Mouse (Mus musculus) erythroblast, embryonic 14.5 days (primary cell): ENCODE results near the gene Nlrp9a. TPM values are rescaled to one million over a fixed set of nuclear protein-coding genes. Genes with fewer than 3 reads are reported as not detected.
"Not testable (repeated sequence)": the region's sequence is repeated elsewhere in the genome, so short reads cannot be mapped to it uniquely, and the experiment has no call there.

Source experiments
- H3K27me3 ChIP-seq: 2 replicates; pipeline ENCODE4 v1.6.1; 2012; ENCODE audit warnings: inconsistent platforms; ENCODE audit not compliant: control insufficient read depth
- H3K36me3 ChIP-seq: 2 replicates; pipeline ENCODE4 v1.6.1; 2012; ENCODE audit warnings: mild to moderate bottlenecking, inconsistent platforms; ENCODE audit not compliant: control insufficient read depth
- H3K4me1 ChIP-seq: 2 replicates; pipeline ENCODE4 v1.6.1; 2012; ENCODE audit warnings: inconsistent platforms; ENCODE audit not compliant: control insufficient read depth
- H3K4me3 ChIP-seq: replicated peaks from 2 replicates; pipeline ENCODE3; 2012; ENCODE audit warnings: moderate library complexity, mild to moderate bottlenecking, inconsistent platforms
- H3K9me3 ChIP-seq: 2 replicates; pipeline ENCODE4 v1.6.1; 2012; ENCODE audit warnings: low read length, inconsistent platforms, mixed read lengths; ENCODE audit not compliant: control insufficient read depth
- GATA1 ChIP-seq: IDR thresholded peaks from 2 replicates; pipeline ENCODE4 v1.6.1; 2012; ENCODE audit warnings: low read length, inconsistent platforms, mixed read lengths
- TAL1 ChIP-seq: IDR thresholded peaks from 3 replicates; pipeline ENCODE4 v1.6.1; 2012; ENCODE audit warnings: low read length, inconsistent platforms, mixed read lengths
- polyA plus RNA-seq: library from polyadenylated mRNA; stranded (reverse); fragments of >175 nt; gene quantifications from 2 replicates; pipeline ENCODE4 v1.2.3, GENCODE M21; 2012

The Nlrp9a gene
- polyA plus RNA-seq = not detected in 2 replicates

- not testable (repeated sequence) for H3K4me1 ChIP-seq, H3K36me3 ChIP-seq, H3K9me3 ChIP-seq, H3K4me3 ChIP-seq, H3K27me3 ChIP-seq
These were observed at the start of gene Nlrp9a for GRCm38 (mm10) chr7:26534723-26535122. TSS of gene Nlrp9a (plus strand) at chr7:26535023.

GRCm38 (mm10) chr7:26489514-26489913 lies 45.3 kb upstream of the Nlrp9a start:
- H3K36me3 ChIP-seq, H3K4me3 ChIP-seq, H3K4me1 ChIP-seq, H3K27me3 ChIP-seq: not testable (repeated sequence)
- H3K9me3 ChIP-seq = peaks cover 12% of the 10 kb centered on the region

- Histone ChIP-seq H3K4me3 (no peak overlapping the region), H3K9me3 (no peaks in the 10 kb centered on the region; the same call in 1 of the 2 replicates), H3K4me1 (no peaks in the 10 kb centered on the region), H3K36me3 (no peaks in the 10 kb centered on the region), H3K27me3 (no peaks in the 10 kb centered on the region)
- TF ChIP-seq TAL1 = no peak
- TF ChIP-seq GATA1 = no peak
These were observed 54.3 kb downstream of the Nlrp9a start for GRCm38 (mm10) chr7:26589077-26589476.

GRCm38 (mm10) chr7:26589774-26590173 lies 55.0 kb downstream of the Nlrp9a start:
- H3K4me3 ChIP-seq = no peak overlapping the region
- H3K4me1 ChIP-seq = no peaks in the 10 kb centered on the region
- TF ChIP-seq GATA1 (no peak), TAL1 (no peak)
- no peaks in the 10 kb centered on the region; the same call in 1 of the 2 replicates for H3K9me3 ChIP-seq
- no peaks in the 10 kb centered on the region for H3K27me3 ChIP-seq
- no peaks in the 10 kb centered on the region for H3K36me3 ChIP-seq

GRCm38 (mm10) chr7:26618364-26618763 lies 83.5 kb downstream of the Nlrp9a start, which contains the start of gene Vmn1r185:
TSS of gene Vmn1r185 (minus strand) at chr7:26618464.
- H3K9me3 ChIP-seq, H3K27me3 ChIP-seq, H3K36me3 ChIP-seq, H3K4me1 ChIP-seq, H3K4me3 ChIP-seq: not testable (repeated sequence)

Other genes starting within 250 kb of the Nlrp9a start
- not detected in 2 replicates for gene Cyp2a4, start 227.9 kb upstream of the Nlrp9a start, polyA plus RNA-seq
- not detected in 2 replicates for gene Nlrp9c, start 131.3 kb upstream of the Nlrp9a start, polyA plus RNA-seq
- gene Nlrp4a, start 99.9 kb upstream of the Nlrp9a start, polyA plus RNA-seq = not detected in 2 replicates
- 0.03 TPM in 1 of 2 replicates, not detected in the other for gene Vmn1r185, start 83.4 kb downstream of the Nlrp9a start, polyA plus RNA-seq
- not detected in 2 replicates for gene Cyp2b23, start 151.4 kb downstream of the Nlrp9a start, polyA plus RNA-seq
- not detected in 2 replicates for gene Cyp2b19, start 222.1 kb downstream of the Nlrp9a start, polyA plus RNA-seq